Mouse (Mus musculus) heart, postnatal 14 days (tissue): ENCODE measurements around the gene Sec24d. TPM values are rescaled to one million over a fixed set of nuclear protein-coding genes. Genes with fewer than 3 reads are reported as not detected.

Experiments
- DNase-seq, 2 experiments: peaks; one replicate each; pipeline ENCODE4 v3.0.0; 2021 to 2022
- intact Hi-C: fragments of 180-260 bp; cut with DNase I; formaldehyde crosslinking; loops from one replicate; pipeline ENCODE4 v1.15.1; 2025
- total RNA-seq, 2 experiments: library from RNA; stranded (reverse); gene quantifications; 2 replicates each; pipeline ENCODE4 v1.2.3; 2021

Gene Sec24d
- total RNA-seq, 2 experiments from 2014 or later = 43.5 to 54.0 TPM

DNA sequence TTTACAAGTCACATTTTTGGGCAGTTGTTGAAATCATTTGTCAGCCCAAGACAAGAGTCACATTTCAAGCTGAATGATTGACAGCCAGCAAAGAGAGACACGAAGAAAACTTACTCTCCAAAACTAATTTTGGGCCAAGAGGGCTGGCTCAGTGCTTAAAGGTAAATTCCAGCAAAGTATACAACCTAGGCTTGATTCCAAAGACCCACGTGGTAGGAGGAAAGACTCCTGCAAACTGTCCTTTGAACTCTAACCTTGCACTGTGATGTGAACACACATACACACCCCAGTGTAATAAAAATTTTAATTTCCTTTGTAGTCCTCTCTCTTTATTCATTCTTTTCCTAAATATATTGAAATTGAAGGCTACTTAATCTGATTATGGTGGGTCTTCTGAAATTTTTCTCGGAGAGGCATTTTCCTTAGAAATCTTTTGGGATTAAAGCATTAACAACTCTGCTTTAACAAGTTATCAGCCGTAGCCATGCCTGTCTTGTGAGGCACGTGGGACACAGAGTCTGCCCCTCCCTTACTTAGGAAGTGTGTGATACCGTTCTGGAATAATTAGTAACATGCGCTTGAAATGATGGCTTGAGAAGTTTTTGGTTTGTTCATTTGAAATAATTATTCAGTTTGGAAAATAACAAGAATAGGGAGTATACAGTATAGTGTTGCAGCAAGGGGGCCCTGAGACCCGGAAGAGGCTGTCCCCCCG is 21.8 kb downstream of the Sec24d start:
- DNase-seq = no peak
- intact Hi-C loops = no loop called here

DNA sequence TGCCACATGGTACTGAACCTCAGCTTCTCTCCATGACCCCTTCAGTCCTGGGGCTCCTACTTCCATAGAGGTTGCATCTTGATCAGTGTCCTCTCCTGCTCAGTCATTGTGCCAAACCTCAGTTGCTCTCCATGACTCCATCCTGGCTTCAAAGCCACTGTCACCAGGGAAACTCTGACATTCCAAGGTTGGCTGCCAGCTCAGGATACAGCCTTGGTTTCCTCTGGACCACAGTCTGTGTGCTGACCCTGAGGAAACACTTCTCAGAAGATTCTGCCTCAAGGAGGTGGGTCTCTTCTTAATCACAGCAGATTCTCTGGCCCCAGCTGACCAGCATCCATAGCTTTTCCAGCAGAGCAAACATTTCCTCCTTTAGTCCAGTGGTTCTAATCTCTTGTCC is 24.4 kb downstream of the Sec24d start:
- DNase-seq = no peak
- intact Hi-C loops = no loop called here

DNA sequence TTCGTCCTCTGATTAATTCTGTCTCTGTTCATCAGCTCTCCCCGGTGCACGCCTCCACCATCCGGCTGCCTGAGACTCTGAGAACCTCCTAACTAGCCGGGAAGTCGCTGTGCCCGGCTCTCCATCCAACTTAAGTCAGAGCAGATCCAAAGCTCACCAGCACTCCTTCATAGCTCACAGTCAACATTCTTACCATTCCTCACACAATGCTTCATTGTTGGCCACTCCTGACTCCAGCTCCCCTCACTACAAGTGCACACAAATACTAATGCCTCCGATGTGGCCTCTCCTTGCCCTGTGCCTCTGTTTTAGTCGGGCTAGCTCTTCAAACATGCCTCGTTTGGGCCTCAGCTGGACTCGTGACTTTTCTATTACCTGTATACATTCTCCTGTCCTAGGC is 29.4 kb downstream of the Sec24d start:
- intact Hi-C loops = no loop called here
- no peak for DNase-seq

DNA sequence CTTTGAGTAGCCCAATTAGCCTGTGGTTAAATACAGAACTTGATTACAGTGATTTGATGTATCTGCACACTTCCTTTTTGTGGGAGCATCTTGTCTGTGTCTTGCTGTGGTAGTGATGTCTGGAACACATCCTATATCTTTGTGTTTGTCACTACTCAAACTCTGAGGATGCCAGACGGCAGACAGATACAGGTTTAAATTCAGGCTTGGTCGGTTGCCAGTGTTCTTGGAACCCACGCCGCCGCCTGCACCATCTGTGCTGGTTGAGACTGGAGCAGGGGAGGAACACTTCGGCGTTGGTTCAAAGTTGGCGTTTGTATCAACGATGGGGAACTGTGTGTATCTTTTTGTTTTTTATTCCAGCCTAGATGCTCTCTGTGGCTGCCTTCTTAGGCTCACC is 31.0 kb downstream of the Sec24d start:
- DNase-seq = no peak
- intact Hi-C loops = no loop called here

DNA sequence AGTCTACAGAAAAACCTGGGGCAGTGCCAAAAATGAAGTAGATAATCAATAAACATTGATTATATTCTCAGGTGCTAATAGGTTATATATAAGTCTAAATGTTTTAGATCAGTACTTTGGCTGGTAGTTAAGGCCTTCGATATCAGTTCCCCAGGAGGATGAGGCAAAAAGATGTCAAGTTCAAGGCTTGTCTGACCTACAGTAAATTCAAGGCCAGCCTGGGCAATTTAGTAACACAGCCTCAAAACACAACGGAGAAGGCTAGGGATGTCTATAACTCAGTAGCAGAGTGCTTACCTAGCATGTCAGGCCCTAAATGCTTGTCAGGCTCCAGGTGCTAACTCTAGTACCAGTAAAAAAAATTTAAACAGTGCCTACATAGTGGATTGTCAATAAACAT is 34.3 kb downstream of the Sec24d start:
- no peak for DNase-seq
- intact Hi-C loops = no loop called here

DNA sequence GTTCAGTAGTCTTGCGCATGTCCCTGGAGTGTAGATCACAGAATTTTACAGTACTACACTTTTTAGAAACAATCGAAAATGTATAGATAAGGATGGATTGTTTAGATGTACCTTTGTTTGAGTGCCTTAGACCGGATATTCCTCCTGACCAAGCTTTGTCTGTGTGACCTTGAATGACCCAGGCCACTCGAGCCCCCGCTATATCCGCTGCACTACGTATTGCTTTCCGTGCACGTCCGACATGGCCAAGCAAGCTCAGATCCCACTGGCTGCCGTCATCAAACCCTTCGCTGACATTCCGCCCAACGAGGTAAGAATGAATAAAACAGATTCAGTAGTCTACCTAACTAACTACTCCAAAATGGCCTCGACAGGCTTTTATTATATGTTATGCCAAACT is 38.4 kb downstream of the Sec24d start:
- no peak for DNase-seq
- intact Hi-C loops = loop anchor here (5.0 kb wide), 1 partner anchor 33 kb away; no protein-coding TSS in a partner anchor

DNA sequence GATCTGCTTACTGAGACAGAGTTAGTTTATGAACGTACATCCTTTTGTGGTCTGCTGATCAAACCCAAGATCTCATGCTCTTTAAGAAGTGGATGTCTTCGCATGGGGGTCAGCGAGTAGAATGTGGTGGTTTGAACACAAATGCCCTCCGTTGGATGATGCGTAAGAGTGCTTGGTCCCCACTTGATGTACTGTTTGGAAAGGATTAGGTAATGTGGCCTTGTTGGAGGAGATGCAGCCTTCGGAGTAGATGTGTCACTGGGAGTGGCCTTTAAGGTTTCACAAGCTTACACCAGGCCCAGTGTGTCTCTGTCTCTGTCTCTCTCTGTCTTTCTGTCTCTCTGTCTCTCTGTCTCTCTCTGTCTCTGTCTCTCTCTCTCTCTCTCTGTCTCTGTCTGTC is 40.2 kb downstream of the Sec24d start:
- intact Hi-C loops = loop anchor here (5.0 kb wide), 1 partner anchor 35 kb away; no protein-coding TSS in a partner anchor
- DNase-seq = no peak

DNA sequence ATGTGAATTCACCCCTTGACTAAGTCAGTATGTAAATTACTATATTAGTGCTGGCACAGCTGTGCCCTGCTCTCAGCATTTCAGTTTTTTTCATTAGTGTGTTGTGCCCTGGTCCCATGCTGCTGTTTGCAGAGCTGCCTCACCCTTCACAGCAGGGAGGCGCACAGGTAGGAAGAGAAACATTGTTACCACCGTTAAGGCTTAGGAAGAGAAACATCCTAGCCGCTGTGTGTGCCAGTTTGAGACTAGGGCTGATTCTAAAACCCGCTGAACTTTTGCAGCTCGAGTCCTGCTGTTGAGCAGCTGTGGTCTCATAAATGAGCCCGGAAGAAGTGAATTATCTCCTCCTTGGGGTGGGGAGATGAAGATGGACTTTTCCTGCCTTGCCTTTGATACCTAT is 41.9 kb downstream of the Sec24d start:
- intact Hi-C loops = loop anchor here (5.0 kb wide), 1 partner anchor 37 kb away; no protein-coding TSS in a partner anchor

DNA sequence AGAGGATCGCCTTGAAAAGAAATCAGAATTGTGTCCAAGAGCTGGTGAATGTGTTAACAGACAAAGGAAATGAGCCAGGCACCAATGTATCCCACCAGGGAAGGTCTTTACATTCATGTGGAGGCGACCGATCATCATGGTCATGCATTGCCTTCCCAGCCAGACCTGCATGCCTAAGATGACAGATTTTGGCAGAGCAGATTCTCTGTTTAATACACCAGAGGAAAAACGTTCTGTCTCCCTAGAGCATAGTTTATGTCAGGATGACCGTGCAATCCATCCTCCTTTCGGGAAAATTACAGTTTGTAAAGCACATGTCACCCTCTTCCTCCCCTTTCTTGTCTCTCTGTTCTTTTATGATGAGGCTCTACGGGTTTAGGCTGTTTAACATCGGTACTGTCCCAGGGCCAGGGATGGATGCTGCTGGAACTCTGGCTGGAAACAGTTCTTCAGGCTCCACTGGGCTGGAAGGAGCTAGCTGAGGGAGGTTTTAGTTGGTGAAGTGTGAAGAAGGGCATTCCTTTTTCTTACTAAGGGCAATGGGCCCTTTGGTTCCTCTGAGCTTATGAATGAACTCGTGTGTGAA is 45.3 kb downstream of the Sec24d start:
- DNase-seq = no peak
- intact Hi-C loops = no loop called here

More for the DNA sequence above, 41.9 kb downstream of the Sec24d start:
- no peak for DNase-seq

DNA sequence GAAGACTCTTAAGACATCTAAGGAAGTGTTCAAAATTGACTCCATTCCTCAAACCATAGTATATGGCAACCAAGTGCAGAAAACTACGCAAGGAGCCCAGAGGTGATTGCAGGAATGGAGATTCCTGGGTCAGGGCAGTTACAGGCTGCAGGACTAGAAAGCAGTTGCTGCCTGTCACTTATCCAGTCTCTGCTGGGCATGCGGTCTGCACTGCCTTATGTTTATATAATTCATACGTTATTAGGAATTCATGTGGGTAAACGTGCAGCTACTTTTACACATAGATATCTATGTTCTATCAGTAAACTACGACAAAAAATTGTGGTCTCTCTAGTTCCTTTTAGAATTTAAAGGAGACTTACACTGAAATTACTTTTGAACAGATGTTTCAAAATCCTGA is 46.2 kb downstream of the Sec24d start:
- intact Hi-C loops = no loop called here
- no peak for DNase-seq

DNA sequence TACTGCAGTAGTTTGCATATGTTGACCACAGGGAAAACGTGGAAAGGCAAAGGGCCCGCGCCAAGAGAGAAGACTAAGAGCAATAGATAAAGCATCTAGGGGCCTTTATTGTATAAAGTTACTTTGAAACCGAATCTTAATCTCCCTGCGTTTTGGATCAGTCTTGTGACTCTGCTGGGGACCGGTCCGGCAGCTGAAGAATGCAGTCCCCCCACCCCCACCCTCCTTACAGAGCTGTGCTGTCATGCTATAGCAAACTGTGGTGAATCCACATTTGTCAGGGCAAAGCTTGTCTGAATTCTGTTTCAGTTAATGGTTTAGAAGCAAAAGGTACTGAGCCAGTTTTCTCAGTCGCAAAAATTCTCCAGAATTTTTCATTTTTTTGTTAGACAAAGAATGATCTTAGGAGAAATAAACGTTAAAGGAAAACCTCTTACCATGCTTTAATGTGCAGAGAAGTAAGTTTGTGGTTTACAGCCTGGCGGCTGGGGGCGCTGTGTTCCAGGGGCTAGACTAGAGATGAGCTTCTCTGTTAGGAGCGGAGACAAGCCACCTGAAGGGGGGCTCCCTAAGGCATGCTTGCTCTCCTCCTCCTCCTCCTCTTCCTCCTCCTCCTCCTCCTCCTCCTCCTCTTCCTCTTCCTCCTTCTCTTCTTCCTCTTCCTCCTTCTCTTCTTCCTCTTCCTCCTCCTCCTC is 46.8 kb downstream of the Sec24d start:
- no peak for DNase-seq
- intact Hi-C loops = no loop called here

DNA sequence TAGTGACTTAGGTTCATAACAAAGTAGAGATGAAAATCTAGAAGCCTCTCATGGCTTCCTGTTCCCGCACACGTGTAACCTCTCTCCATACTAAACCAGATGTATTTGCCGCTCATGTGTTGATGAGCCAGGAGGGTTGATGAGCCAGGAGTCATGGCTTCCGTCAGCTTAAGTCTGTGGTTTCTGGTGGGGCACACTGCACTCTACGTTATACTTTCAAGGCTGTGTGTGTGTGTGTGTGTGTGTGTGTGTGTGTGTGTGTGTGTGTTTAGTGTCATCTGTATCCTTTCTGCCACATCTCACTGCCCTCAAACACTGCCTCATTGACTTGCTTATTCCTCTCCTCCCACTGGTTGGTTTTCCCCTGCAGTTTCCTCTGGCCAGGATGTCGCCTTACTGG is 48.8 kb downstream of the Sec24d start:
- no peak for DNase-seq
- intact Hi-C loops = no loop called here

DNA sequence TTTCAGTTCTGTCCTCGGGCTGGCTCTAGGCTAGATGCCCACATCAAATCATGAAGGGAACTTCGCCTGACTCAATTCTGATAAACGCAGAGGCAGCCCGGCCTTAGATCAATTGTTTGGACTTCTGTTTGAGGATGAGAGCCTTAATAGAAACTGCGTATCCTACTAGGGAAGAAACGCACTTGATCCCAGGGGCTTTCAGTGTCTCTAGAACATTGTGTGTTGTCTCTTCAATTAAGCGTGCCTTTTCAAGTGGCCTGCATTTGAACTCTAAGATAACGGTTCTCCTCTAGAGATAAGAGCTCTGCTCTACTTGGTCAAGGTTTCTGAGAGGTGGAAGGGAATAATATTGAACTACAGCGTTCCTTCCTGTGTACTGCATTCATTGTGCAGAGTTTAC is 49.8 kb downstream of the Sec24d start:
- intact Hi-C loops = no loop called here
- no peak for DNase-seq

DNA sequence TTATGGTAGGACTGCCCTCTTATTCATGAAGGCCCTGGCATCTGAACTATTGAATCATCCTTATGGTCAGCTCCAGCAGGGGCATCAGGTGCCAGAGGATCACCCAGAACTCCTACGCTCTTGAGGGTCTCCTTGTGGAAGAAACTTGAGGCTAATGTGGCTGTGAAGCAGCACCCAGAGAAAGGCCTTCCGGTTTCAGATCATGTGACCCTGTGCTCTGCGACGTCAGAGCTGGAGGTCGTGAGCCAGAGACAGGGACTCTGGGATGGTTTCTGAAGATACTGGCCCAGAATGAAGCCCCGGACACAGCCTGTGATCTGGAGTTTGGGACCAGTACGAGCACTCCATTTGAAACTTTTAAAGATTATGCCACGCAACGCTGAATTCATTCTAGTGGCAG is 53.1 kb downstream of the Sec24d start:
- intact Hi-C loops = no loop called here
- no peak for DNase-seq

DNA sequence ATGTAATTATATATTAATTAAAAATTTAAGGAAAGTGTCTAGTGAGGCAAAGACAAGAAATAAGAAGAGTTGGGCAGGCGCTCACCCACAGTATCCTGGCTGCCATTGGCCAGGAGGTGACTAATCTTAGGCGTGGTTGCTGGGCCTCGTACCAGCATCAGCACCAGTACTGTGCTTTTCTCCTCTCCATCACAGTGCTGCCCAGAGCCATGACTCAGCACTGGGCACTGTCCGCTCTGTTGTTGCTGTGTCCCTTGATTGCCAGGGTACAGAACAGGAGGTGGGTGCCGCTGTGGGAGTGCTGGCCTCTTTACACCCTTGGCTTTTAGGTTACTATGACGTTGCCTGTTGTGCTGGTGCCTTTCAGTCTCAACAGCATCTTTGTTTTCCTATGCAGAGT is 54.4 kb downstream of the Sec24d start:
- intact Hi-C loops = loop anchor here (2.0 kb wide), 1 partner anchor 153 kb away; no protein-coding TSS in a partner anchor
- peak; percentile 61 to 65 for DNase-seq

DNA sequence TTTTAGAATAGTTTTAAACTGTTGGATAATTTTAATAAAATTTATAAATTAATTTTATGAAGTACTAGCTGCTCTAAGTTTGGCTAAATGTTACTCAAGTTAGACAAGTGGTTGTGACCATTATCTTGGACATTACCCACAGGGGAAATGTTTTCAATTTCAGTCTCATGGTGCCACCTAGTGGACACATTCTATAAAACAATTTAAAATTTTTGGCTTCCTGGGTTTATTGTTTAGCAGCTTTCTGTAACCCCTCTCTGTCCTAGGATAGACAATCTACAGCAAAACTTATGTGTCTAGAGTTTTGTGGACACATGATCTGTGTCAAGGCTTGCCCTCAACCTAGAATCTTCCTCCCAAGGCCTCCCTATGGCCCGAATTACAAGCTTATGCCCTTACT is 54.9 kb downstream of the Sec24d start:
- intact Hi-C loops = loop anchor here (2.0 kb wide), 1 partner anchor 153 kb away; no protein-coding TSS in a partner anchor
- peak in 1 of 2 experiments; percentile 61 for DNase-seq

DNA sequence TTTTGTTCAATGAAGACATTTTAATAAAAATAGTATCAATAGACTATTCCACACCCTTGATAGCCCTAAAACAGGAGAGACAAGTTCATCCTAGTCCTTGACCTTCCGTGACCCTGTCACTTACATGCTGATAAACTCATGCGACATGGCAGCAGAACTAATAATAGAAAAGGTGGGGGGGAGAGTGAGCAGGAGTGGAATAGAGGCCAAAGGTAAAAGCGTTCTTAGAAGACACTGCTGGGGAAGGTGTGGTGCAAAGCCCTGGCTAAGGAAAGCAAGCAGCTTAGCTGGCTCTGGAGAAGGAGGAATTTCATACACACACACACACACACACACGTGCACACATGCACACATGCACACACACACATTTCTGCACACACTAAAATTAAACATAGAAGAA is 57.1 kb downstream of the Sec24d start:
- DNase-seq = peak in 1 of 2 experiments; percentile 25
- intact Hi-C loops = no loop called here

DNA sequence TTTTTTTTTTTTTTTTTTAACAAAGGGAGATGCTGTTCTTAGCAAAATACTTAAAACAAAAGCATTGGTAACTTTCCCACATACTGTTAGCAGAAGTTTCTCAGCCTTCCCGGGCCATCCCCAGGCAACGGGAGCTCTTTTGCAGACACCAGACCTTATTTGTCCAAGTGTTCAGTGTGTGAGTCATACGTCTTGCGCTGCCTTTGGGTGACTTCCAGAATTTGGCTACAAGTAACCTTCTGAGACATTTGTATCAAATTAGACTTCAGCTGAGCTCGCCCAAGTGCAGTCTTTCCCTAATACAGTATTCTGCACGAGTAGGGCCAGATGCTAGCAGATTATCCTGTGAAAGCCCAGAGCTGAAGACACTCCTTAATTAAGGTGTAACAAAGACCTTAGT is 62.0 kb downstream of the Sec24d start:
- intact Hi-C loops = no loop called here
- DNase-seq = peak; percentile 68 to 74

DNA sequence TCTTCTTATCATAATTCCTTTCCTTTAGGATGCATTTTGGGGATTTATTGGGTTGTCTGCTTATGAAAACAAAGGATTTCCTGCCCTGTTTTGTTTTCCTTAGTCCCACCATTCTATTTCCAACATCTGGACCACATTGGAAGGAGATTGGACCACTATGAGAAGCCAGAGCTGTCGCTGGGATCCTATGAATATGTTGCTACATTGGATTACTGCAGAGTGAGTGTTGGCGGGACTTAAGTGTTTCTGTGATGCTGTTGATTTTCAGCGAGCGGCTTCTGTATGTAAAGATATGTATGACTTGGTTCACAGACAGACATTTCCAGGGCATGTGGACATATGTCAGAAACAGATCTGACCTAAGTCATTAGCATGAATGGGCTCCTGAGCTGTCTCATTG is 63.0 kb downstream of the Sec24d start:
- intact Hi-C loops = no loop called here
- DNase-seq = no peak

DNA sequence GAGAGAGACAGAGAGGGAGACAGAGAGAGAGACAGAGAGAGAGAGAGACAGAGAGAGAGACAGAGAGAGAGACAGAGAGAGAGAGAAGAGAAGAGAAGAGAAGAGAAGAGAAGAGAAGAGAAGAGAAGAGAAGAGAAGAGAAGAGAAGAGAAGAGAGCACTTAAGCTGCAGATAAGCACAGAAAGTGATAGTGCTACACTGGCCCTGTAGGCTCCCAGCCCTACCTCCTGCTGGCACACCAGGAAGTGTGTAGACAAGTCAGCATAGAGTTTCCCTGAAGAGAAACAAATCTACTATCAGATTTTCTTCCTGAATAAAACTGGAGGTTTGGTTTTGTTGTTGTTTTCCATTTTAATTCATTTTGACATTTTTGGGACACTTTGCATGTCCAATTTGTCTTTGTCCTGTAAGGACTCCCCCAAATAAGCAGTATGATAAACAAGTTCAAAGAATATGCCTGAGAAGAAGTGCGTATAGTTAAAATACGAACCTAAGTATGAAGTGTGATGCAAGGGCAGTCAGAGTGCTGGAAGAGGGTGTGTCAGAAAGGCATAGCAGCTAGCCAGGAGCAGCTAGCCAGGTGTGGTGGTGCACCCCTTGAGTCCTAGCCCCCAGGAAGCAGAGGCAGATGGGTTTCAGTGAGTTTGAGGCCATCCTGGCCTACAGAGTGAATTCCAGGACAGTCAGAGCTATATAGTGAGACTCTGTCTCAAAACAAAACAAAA is 65.2 kb downstream of the Sec24d start:
- no peak for DNase-seq
- intact Hi-C loops = no loop called here

DNA sequence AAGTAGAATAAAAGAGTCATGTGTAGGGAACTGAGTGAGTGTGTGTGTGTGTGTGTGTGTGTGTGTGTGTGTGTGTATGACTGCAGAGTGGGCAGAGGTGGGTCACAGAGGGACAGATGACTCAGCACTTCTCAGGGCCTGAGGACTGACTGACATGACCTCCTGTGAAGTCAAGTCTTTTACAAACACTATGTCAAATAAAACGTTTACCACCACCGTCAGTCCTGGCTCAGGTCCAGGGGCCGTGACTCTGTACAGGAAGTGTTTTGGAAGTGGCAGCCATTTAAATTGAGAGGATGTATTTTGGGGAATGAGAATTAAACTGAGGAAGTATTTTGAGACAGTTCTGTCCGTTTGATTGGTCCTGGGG is 65.8 kb downstream of the Sec24d start:
- DNase-seq = no peak
- intact Hi-C loops = no loop called here
